Mouse (Mus musculus) heart, postnatal 0 days (tissue): Measurements from ENCODE around the gene Rcn1. TPM values are rescaled to one million over a fixed set of nuclear protein-coding genes. Genes with fewer than 3 reads are reported as not detected.

Experiments used
- ATAC-seq: fragments of 200-750 bp; cut with Nextera tagmentation; 2 replicates; pipeline ENCODE4 v1.8.0; 2017; ENCODE audit warnings: low read depth, moderate number of reproducible peaks, moderate library complexity; ENCODE audit not compliant: insufficient read depth
- DNase-seq: peaks from one replicate; pipeline ENCODE4 v3.0.0-alpha.2; 2016; ENCODE audit warnings: low spot score
- H3K27ac ChIP-seq: fragments of 300-500 bp; sonication (generic); 2 replicates; pipeline ENCODE4 v1.5.1; 2014; ENCODE audit warnings: low read depth, mild to moderate bottlenecking
- H3K27me3 ChIP-seq: fragments of 300-500 bp; sonication (generic); 2 replicates; pipeline ENCODE4 v1.6.1; 2014; ENCODE audit warnings: low read length, mixed read lengths; ENCODE audit not compliant: control insufficient read depth, insufficient read depth
- H3K36me3 ChIP-seq: fragments of 300-500 bp; sonication (generic); replicated peaks from 2 replicates; pipeline ENCODE4 v1.6.1; 2014; ENCODE audit warnings: low read length, mixed read lengths; ENCODE audit not compliant: control insufficient read depth, insufficient read depth
- H3K4me1 ChIP-seq: fragments of 300-500 bp; sonication (generic); 2 replicates; pipeline ENCODE4 v1.6.1; 2014; ENCODE audit warnings: antibody characterized with exemption; ENCODE audit not compliant: control insufficient read depth, insufficient read depth
- H3K4me2 ChIP-seq: fragments of 300-500 bp; sonication (generic); 2 replicates; pipeline ENCODE4 v1.6.1; 2014; ENCODE audit warnings: low read depth, mild to moderate bottlenecking, low read length, moderate library complexity
- H3K4me3 ChIP-seq: fragments of 300-500 bp; sonication (generic); 2 replicates; pipeline ENCODE4 v1.5.1; 2014; ENCODE audit warnings: low read depth, low read length
- H3K9ac ChIP-seq: fragments of 300-500 bp; sonication (generic); replicated peaks from 2 replicates; pipeline ENCODE4 v1.6.1; 2014; ENCODE audit warnings: low read depth, low read length, mixed read lengths
- H3K9me3 ChIP-seq: fragments of 300-500 bp; sonication (generic); replicated peaks from 2 replicates; pipeline ENCODE4 v1.6.1; 2016; ENCODE audit warnings: low read length; ENCODE audit not compliant: control insufficient read depth
- CTCF ChIP-seq: IDR thresholded peaks from 2 replicates; pipeline ENCODE4 v1.5.1; 2016; ENCODE audit warnings: antibody characterized with exemption, control low read depth, low read depth
- EP300 ChIP-seq: IDR thresholded peaks from 2 replicates; pipeline ENCODE4 v1.6.1; 2016; ENCODE audit warnings: antibody characterized with exemption, low read depth
- WGBS: fragments of 180-500 bp; shearing (Covaris S2); extraction: QIAGEN DNeasy Blood & Tissue Kit; methylation state at CpG from one replicate; pipeline ENCODE4 v1.1.7; 2014; 5-methylcytosine and 5-hydroxymethylcytosine counted together
- polyA plus RNA-seq: library from polyadenylated mRNA; unstranded; fragments of >200 nt; fragmentation: Nextera tagmentation; extraction: Ambion mirVana; gene quantifications from 2 replicates; pipeline ENCODE4 v1.2.1, GENCODE M21; 2015
- total RNA-seq: library from RNA; depleted of rRNA; stranded (reverse); fragments of >200 nt; gene quantifications from 2 replicates; pipeline ENCODE4 v1.2.3, GENCODE M21; 2014; ENCODE audit warnings: low replicate concordance; rRNA removed

Rcn1 gene
- total and polyA plus RNA-seq, 2 experiments from 2014 or later = 34.5 to 54.0 TPM

DNA sequence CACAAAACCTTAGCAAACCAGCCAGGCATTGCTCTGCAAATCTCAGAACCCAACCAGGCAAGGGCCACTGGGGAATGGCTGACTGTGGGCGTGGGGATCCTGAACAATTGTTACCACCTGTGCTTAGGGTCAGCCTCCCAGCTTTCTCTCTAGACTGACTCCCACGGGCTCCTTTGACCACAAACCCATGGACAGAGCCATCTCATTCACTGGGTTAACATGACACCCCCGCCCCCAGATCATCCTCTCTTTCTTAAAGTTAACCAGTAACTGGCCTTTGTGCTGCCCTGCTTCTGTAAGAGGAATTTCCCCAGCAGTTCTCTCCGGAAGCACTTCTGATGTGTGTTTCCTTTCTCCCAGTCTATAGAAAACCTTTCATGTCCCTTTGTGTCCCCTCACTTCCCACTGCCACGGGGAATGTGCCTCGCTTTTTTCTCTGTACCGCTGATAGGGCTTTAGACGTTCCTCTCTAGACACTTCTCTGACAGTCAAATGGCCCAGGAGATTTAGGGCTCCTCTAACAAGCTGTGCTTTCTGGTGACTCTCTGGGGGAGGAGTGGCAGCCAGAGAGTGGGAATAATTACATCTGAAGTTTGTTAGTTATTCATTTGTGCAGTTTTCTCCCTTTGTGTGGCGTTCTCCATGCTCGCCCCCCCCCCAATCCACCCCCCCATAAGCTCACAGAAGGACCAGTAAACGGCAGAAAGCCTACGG lies 62.6 kb downstream of the Rcn1 start:
- 43% methylated on average over 12 of the region's 12 CpGs for WGBS
- Histone ChIP-seq H3K4me3 (no peak overlapping the region), H3K4me2 (no peak overlapping the region), H3K27ac (no peak overlapping the region), H3K36me3 (no peaks in the 10 kb centered on the region), H3K4me1 (no peaks in the 10 kb centered on the region), H3K9me3 (no peaks in the 10 kb centered on the region), H3K27me3 (no peaks in the 10 kb centered on the region), H3K9ac (no peak overlapping the region)
- ATAC-seq = no peak
- TF ChIP-seq EP300 (no peak), CTCF (no peak)
- no peak for DNase-seq

Other genes starting within 250 kb of the Rcn1 start
- gene Them7, start 175.0 kb downstream of the Rcn1 start, total RNA-seq = 2.1 TPM in 1 of 2 replicates, not detected in the other
- 0.59 and 0.60 TPM in 2 replicates for gene Them7, start 175.0 kb downstream of the Rcn1 start, polyA plus RNA-seq